Mouse (Mus musculus): ENCODE data around the gene Rabl3.
A peak's percentile ranks its signal among the peaks of the same experiment; 100 is the strongest.

Gene Rabl3

GRCm38 (mm10) chr16:37539611-37540580 lies at the start of gene Rabl3, which contains the start of gene Gtf2e1:
TSS of gene Rabl3 (plus strand) at chr16:37539885.
TSS of gene Gtf2e1 (minus strand) at chr16:37539789.
- peak; percentile 99 for DNase-seq (ENCODE audit: low spot score)

DNA sequence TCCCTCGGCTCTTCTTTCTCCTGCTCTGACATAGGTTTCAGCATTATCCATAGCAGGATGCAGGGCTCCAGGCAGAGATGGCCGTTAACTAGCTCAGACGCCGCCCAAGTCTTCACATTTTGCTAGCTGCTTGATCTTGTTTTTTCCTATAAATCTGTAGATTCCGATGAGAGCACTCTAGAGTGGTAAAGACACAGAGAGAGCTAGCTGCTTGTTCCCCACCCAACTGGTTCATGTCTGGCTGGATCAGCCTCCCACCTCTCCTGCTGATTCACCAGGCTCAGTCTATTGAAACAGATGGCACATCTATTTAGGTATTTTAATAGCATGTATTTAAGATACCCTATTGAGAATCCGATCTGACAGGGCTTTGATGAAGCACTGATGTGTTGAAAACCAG lies 44.7 kb upstream of the Rabl3 start:
- no peak for DNase-seq (ENCODE audit: low spot score)

- DNase-seq (ENCODE audit: low spot score): no peak
These were observed 41.1 kb upstream of the Rabl3 start for GRCm38 (mm10) chr16:37498581-37498980.

GRCm38 (mm10) chr16:37504517-37504916 lies 35.2 kb upstream of the Rabl3 start:
- peak; percentile 4 for DNase-seq (ENCODE audit: low spot score)

- no peak for DNase-seq (ENCODE audit: low spot score)
These were observed 32.9 kb upstream of the Rabl3 start for GRCm38 (mm10) chr16:37506751-37507150.

- DNase-seq (ENCODE audit: low spot score): no peak
These were observed 28.2 kb upstream of the Rabl3 start for GRCm38 (mm10) chr16:37511489-37511888.

GRCm38 (mm10) chr16:37514644-37515043 lies 25.0 kb upstream of the Rabl3 start:
- DNase-seq (ENCODE audit: low spot score): no peak

DNA sequence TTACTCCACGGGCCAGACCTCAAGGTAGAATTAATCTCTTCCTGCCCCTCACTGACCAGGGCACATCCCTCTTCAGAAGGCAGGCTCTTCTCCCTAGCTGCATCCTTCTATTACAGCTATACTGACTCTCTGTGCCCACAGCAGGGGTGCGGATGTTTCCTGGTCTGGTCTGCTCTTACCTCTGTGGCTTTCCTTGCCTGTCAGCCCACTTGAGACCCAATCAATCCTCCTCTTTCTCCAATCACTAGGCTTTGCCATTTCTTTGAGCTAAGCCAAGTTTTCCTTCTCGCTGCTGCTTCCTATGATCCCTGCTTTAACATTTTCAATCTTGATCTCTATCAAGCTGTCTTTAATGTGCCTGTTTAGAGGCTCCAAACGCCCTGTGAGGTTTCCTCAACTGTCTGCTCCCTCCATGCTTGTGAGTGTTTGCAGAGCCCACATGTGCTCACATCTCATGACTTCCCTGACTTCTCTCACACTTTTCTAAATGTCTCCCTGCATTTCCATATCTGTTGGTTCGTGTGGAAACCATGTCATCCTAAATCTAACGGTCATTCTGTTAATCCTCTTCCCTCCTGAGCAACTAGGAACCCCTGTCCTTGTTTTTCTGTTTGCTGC lies 23.2 kb upstream of the Rabl3 start:
- no peak for DNase-seq (ENCODE audit: low spot score)

- no peak for DNase-seq (ENCODE audit: low spot score)
These were observed 22.0 kb upstream of the Rabl3 start for GRCm38 (mm10) chr16:37517596-37518211.

DNA sequence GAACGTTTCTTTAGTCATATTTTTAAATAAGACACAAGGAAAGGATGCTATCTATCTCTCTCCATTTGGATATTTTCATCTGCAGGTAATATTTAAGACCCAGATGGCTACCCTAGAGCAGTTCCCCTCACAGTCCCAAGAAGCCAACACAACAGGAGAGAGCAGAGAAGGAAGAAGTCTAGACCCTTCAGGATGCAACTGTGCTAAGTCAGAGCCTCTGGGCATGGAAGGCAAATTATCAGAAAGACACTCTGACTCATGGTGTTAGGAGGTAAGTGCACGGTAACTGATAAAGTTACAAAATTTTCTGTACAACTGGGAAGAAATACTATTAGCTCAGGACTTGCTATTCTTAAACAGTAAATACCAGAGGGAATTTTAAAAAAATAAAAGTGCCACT lies 21.0 kb upstream of the Rabl3 start:
- no peak for DNase-seq (ENCODE audit: low spot score)

GRCm38 (mm10) chr16:37519721-37520120 lies 20.0 kb upstream of the Rabl3 start:
- DNase-seq (ENCODE audit: low spot score): no peak

GRCm38 (mm10) chr16:37520190-37521040 lies 19.3 kb upstream of the Rabl3 start:
- no peak for DNase-seq (ENCODE audit: low spot score)

DNA sequence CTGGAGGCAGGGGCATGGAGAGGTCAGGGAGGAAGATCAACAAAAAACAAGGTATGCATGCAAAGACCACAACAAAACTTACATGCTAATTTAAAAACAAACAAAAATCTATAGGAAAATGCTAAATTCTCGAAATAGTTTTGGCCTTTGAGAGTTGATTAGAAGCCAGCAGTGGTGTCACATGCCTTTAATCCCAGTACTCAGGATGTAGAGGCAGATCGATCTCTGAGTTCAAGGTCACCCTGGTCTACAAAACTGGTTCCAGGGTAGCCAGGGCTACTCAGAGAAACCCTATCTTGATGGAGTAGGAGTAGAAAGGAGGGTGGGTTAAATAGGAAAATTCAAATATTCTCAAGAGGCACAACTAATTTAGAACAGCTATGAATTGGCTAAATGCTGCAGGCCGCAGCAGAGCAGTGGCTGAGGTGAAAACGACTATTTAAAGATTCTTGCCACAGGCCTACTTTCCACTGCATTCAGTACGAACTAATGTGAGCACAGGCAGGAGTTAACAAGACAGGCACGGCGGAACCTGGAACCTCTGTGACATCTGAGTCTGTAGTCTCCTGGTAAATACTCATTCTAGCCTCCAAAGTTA lies 17.5 kb upstream of the Rabl3 start:
- no peak for DNase-seq (ENCODE audit: low spot score)

GRCm38 (mm10) chr16:37525121-37525520 lies 14.6 kb upstream of the Rabl3 start:
- no peak for DNase-seq (ENCODE audit: low spot score)

DNA sequence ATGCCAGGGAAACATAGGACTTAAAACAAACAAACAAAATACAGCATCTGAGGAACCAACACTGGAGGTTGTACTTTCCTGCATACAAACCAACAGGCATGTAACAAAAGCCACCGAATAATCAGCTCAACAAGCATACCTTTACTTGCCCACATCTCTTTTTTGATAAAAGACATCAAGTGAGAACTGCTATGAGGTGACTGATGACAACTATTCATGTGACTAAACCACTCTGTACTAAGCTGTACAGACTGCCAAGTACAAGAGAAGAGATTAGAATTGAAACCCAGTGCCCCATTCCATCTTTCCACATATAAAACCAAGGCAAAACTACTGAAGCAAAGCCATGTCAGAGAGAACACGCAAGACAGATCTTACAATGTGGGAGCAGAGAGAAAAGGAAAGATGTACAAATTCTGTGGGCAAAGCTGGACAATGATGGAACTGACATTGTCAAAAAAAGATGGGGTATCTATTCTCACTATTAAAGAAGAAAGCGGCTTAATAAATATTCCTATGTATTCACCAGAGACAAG lies 12.9 kb upstream of the Rabl3 start:
- no peak for DNase-seq (ENCODE audit: low spot score)

- no peak for DNase-seq (ENCODE audit: low spot score)
These were observed 9.5 kb upstream of the Rabl3 start for GRCm38 (mm10) chr16:37530170-37530569.

DNA sequence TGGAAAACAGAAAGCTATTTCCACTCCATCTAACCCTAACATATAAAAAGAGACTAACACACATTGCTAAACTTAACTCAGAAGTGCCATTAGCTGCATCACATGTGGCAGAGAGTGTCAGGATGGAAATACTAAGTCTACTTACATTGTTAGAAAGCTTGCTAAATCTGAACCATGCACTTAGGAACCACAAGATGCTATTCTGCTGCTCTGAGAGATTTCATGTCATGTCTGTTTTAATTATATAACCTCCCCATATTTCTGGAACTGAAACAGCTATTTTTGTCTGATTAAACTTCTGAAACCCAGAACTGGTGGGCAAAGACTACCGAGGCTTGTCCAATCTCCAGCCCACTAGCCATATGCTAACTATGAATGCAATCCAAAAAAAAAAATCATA lies 7.6 kb upstream of the Rabl3 start:
- no peak for DNase-seq (ENCODE audit: low spot score)

DNA sequence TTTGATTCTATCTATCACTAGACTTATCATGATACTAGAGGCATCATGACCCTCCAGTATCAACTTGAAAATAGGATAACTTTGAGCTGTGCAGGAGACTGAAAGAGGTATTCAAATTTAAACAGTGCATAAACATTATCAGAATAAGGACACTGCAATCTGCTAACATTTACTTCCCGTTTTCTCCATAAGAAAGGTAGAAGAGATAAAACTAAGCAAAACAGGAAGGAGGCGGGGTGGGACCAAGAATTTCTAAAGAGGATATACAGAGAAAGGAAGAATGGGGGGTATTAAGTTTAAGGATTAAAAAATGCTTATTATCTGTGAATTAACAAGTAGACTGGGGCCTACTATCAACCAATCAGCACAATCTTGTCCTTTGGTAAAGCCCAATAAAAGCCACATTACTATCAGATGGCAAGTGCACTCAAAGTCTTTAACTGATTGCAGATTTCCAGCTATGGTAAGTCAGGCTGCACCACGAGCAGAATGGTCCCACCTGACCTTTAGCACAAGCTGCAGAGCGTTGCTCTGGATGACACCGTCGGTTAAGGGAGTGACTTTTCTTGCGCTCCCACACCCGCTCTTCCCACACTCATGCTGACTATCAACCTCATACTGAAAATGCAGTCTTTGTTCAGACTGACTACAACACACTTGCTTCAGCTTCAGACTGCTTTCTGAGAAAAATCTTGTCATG lies 6.2 kb upstream of the Rabl3 start:
- no peak for DNase-seq (ENCODE audit: low spot score)

GRCm38 (mm10) chr16:37539240-37539610 lies 460 bp upstream of the Rabl3 start:
- DNase-seq (ENCODE audit: low spot score): no peak

DNA sequence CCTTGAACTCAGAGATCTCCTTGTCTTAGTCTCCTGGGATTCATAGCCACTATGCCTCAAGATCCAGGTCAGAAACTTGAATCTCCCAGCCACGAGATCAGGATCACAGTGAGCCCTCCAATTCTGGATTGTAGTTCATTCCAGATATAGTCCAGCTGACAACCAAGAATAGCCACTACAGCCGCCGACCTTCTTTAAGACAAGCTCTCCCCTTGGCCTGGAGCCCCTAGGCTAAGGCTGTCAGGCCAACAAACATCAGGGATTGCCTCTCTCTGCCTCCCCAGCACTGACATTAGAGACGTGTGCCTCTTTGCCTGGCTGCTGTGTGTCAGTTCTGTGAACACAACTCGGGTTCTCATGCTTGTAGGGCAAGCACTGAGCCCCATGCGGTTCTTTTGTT lies 1.1 kb downstream of the Rabl3 start:
- DNase-seq (ENCODE audit: low spot score): no peak

GRCm38 (mm10) chr16:37546312-37546711 lies 6.6 kb downstream of the Rabl3 start:
- no peak for DNase-seq (ENCODE audit: low spot score)

Data from embryo, embryonic 10.5 days (tissue).